Mouse (Mus musculus): ENCODE data around the gene Rhbdf1. TPM values are rescaled to one million over a fixed set of nuclear protein-coding genes. Genes with fewer than 3 reads are reported as not detected.
"Not testable (repeated sequence)": the region's sequence is repeated elsewhere in the genome, so short reads cannot be mapped to it uniquely, and the experiment has no call there.

Rhbdf1 gene
- total and polyA plus RNA-seq, 3 experiments: 0.30 to 2.5 (median 0.91) TPM

GRCm38 (mm10) chr11:32205058-32205873 is 16.8 kb downstream of the Rhbdf1 start, which contains the start of gene Snrnp25:
TSS of gene Snrnp25 (plus strand) at chr11:32205415.
- peaks cover 44% of the 10 kb centered on the region for H3K4me1 ChIP-seq (ENCODE audit: insufficient read depth, low read depth, low read length)
- H3K4me3 ChIP-seq (ENCODE audit: low read depth, low read length): peak within 1 kb of the TSS; percentile 94
- DNase-seq (ENCODE audit: low spot score) (peak; percentile 100), ATAC-seq (ENCODE audit: extremely low read depth, insufficient number of reproducible peaks, low FRiP score, poor library complexity, severe bottlenecking) (peak; percentile 99)
- peaks cover 39% of the 10 kb centered on the region for H3K36me3 ChIP-seq (replicated peaks)
- TF ChIP-seq GATA1 (IDR thresholded peaks at IDR 0.05; ENCODE audit: borderline replicate concordance, low read length) (no peak), POLR2AphosphoS5 (IDR thresholded peaks at IDR 0.05; ENCODE audit: insufficient replicate concordance, low read depth, low read length) (no peak), CTCF (IDR thresholded peaks at IDR 0.05; ENCODE audit: low read depth, low read length) (peak; percentile 30; the same call in 1 of the 2 replicates)
- H3K27me3 ChIP-seq (ENCODE audit: insufficient read depth, low read length): no peaks in the 10 kb centered on the region
- H3K9me3 ChIP-seq (replicated peaks): no peaks in the 10 kb centered on the region

GRCm38 (mm10) chr11:32201922-32202685 is 20.0 kb downstream of the Rhbdf1 start:
- peaks cover 71% of the 10 kb centered on the region for H3K4me1 ChIP-seq (ENCODE audit: insufficient read depth, low read depth, low read length)
- no peak overlapping the region for H3K4me3 ChIP-seq (ENCODE audit: low read depth, low read length)
- peaks cover 10% of the 10 kb centered on the region for H3K36me3 ChIP-seq (replicated peaks)
- no peaks in the 10 kb centered on the region for H3K9me3 ChIP-seq (replicated peaks)
- DNase-seq (ENCODE audit: low spot score) (no peak), ATAC-seq (ENCODE audit: extremely low read depth, insufficient number of reproducible peaks, low FRiP score, poor library complexity, severe bottlenecking) (no peak)
- peaks cover 2% of the 10 kb centered on the region; the same call in 1 of the 2 replicates for H3K27me3 ChIP-seq (ENCODE audit: insufficient read depth, low read length)
- TF ChIP-seq GATA2 (IDR thresholded peaks at IDR 0.05; ENCODE audit: borderline replicate concordance, low read depth, low read length) (no peak), POLR2AphosphoS5 (IDR thresholded peaks at IDR 0.05; ENCODE audit: insufficient replicate concordance, low read depth, low read length) (no peak), GATA1 (IDR thresholded peaks at IDR 0.05; ENCODE audit: borderline replicate concordance, low read length) (no peak), TAL1 (conservative IDR thresholded peaks at IDR 0.05; ENCODE audit: low read depth, low read length) (no peak), CTCF (IDR thresholded peaks at IDR 0.05; ENCODE audit: low read depth, low read length) (no peak)

- ATAC-seq (ENCODE audit: extremely low read depth, insufficient number of reproducible peaks, low FRiP score, poor library complexity, severe bottlenecking); H3K4me3 ChIP-seq (ENCODE audit: low read depth, low read length); H3K9me3 ChIP-seq (replicated peaks); H3K36me3 ChIP-seq (replicated peaks); DNase-seq (ENCODE audit: low spot score); H3K27me3 ChIP-seq (ENCODE audit: insufficient read depth, low read length): not testable (repeated sequence)
- peaks cover 71% of the 10 kb centered on the region for H3K4me1 ChIP-seq (ENCODE audit: insufficient read depth, low read depth, low read length)
Observed at GRCm38 (mm10) chr11:32200992-32201391, 21.1 kb downstream of the Rhbdf1 start.

GRCm38 (mm10) chr11:32200075-32200601 is 22.0 kb downstream of the Rhbdf1 start, which contains the start of gene Il9r:
TSS of gene Il9r (minus strand) at chr11:32200279.
- Histone ChIP-seq H3K36me3 (replicated peaks) (peaks cover 5% of the 10 kb centered on the region), H3K4me1 (ENCODE audit: insufficient read depth, low read depth, low read length) (peaks cover 78% of the 10 kb centered on the region), H3K4me3 (ENCODE audit: low read depth, low read length) (peak within 1 kb of the TSS; percentile 62; the same call in 1 of the 2 replicates), H3K9me3 (replicated peaks) (no peaks in the 10 kb centered on the region), H3K27me3 (ENCODE audit: insufficient read depth, low read length) (peaks cover 12% of the 10 kb centered on the region; the same call in 1 of the 2 replicates)
- TF ChIP-seq TAL1 (conservative IDR thresholded peaks at IDR 0.05; ENCODE audit: low read depth, low read length) (peak; percentile 69), GATA1 (IDR thresholded peaks at IDR 0.05; ENCODE audit: borderline replicate concordance, low read length) (no peak), POLR2AphosphoS5 (IDR thresholded peaks at IDR 0.05; ENCODE audit: insufficient replicate concordance, low read depth, low read length) (no peak), GATA2 (IDR thresholded peaks at IDR 0.05; ENCODE audit: borderline replicate concordance, low read depth, low read length) (peak; percentile 77; the same call in 1 of the 2 replicates)
- ATAC-seq (ENCODE audit: extremely low read depth, insufficient number of reproducible peaks, low FRiP score, poor library complexity, severe bottlenecking) (peak; percentile 25), DNase-seq (ENCODE audit: low spot score) (peak; percentile 56)

- TF ChIP-seq POLR2AphosphoS5 (IDR thresholded peaks at IDR 0.05; ENCODE audit: insufficient replicate concordance, low read depth, low read length): no peak
- no peak for TF ChIP-seq TAL1 (conservative IDR thresholded peaks at IDR 0.05; ENCODE audit: low read depth, low read length)
- no peak for TF ChIP-seq CTCF (IDR thresholded peaks at IDR 0.05; ENCODE audit: low read depth, low read length)
- TF ChIP-seq GATA1 (IDR thresholded peaks at IDR 0.05; ENCODE audit: borderline replicate concordance, low read length): no peak
- no peak for TF ChIP-seq GATA2 (IDR thresholded peaks at IDR 0.05; ENCODE audit: borderline replicate concordance, low read depth, low read length)
- DNase-seq (ENCODE audit: low spot score): peak; percentile 62
- peaks cover 71% of the 10 kb centered on the region for H3K4me1 ChIP-seq (ENCODE audit: insufficient read depth, low read depth, low read length)
Observed at GRCm38 (mm10) chr11:32199230-32199629, 22.9 kb downstream of the Rhbdf1 start.

More at GRCm38 (mm10) chr11:32199230-32199629, 22.9 kb downstream of the Rhbdf1 start:
- H3K27me3 ChIP-seq (ENCODE audit: insufficient read depth, low read length): peaks cover 21% of the 10 kb centered on the region; the same call in 1 of the 2 replicates
- no peaks in the 10 kb centered on the region for H3K9me3 ChIP-seq (replicated peaks)
- H3K4me3 ChIP-seq (ENCODE audit: low read depth, low read length): peak overlapping the region; percentile 62; the same call in 1 of the 2 replicates
- no peak for ATAC-seq (ENCODE audit: extremely low read depth, insufficient number of reproducible peaks, low FRiP score, poor library complexity, severe bottlenecking)
- H3K36me3 ChIP-seq (replicated peaks): peaks cover 14% of the 10 kb centered on the region

Measured in G1E (cell line).